Mouse (Mus musculus): ENCODE measurements around the gene St6galnac3. TPM values are rescaled to one million over a fixed set of nuclear protein-coding genes. Genes with fewer than 3 reads are reported as not detected.

Gene St6galnac3
- polyA plus RNA-seq, 1 experiment from 2014 or later, result 26.6 TPM

DNA sequence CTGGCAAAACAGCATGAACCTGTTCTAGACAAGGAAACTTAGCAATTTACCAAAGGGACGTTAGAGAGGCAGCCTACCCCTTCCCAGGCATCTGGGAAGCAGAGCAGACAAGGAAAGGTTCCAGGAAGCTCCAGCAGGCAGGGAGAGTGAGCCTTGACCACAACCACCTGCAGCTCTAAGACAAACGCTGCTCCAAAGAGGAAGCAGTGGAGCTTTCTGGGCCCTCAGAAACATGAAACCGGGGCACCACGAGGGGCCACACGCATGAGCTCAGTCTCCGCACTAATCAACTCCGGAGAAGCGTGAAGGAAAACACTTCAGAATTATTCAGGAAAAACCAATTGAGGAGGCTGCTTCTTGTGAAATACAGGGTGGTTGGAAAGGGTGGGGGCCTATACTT is 108.1 kb downstream of the St6galnac3 start:
- no peak overlapping the region for H3K9ac ChIP-seq (replicated peaks; ENCODE audit: low read length)

GRCm38 (mm10) chr3:153610239-153610638 is 114.7 kb downstream of the St6galnac3 start:
- no peak overlapping the region for H3K4me3 ChIP-seq (replicated peaks; ENCODE audit: low read depth, low read length)
- DNase-seq (peak; percentile 39), ATAC-seq (ENCODE audit: low FRiP score, low TSS enrichment) (no peak)
- peaks cover 16% of the 10 kb centered on the region; the same call in 1 of the 2 replicates for H3K4me1 ChIP-seq (ENCODE audit: control insufficient read depth, insufficient read depth, low read length)
- 81% methylated on average over 13 of the region's 13 CpGs for WGBS
- no peaks in the 10 kb centered on the region for H3K9me3 ChIP-seq (ENCODE audit: control insufficient read depth, low read length)
- no peaks in the 10 kb centered on the region for H3K27me3 ChIP-seq (ENCODE audit: control insufficient read depth, insufficient read depth, low read length)
- H3K9ac ChIP-seq (replicated peaks; ENCODE audit: low read length), result no peak overlapping the region
- H3K27ac ChIP-seq (replicated peaks; ENCODE audit: low read depth, low read length), result no peak overlapping the region
- no peaks in the 10 kb centered on the region for H3K36me3 ChIP-seq (ENCODE audit: control insufficient read depth, insufficient read depth, low read length)
- no peak overlapping the region for H3K4me2 ChIP-seq (ENCODE audit: low read length)

More for the DNA sequence above, 108.1 kb downstream of the St6galnac3 start:
- 0 out of 2 replicates have a peak, but pooled peaks cover 8% of the 10 kb centered on the region for H3K4me1 ChIP-seq (ENCODE audit: control insufficient read depth, insufficient read depth, low read length)
- no peaks in the 10 kb centered on the region for H3K9me3 ChIP-seq (ENCODE audit: control insufficient read depth, low read length)
- DNase-seq (no peak), ATAC-seq (ENCODE audit: low FRiP score, low TSS enrichment) (no peak)
- WGBS, result 38% methylated on average over 8 of the region's 8 CpGs
- H3K4me3 ChIP-seq (replicated peaks; ENCODE audit: low read depth, low read length), result no peak overlapping the region
- H3K4me2 ChIP-seq (ENCODE audit: low read length), result no peak overlapping the region
- no peak overlapping the region for H3K27ac ChIP-seq (replicated peaks; ENCODE audit: low read depth, low read length)
- no peaks in the 10 kb centered on the region for H3K27me3 ChIP-seq (ENCODE audit: control insufficient read depth, insufficient read depth, low read length)
- no peaks in the 10 kb centered on the region for H3K36me3 ChIP-seq (ENCODE audit: control insufficient read depth, insufficient read depth, low read length)

- no peak overlapping the region for H3K4me2 ChIP-seq (ENCODE audit: low read length)
- H3K9ac ChIP-seq (replicated peaks; ENCODE audit: low read length), result no peak overlapping the region
- peaks cover 20% of the 10 kb centered on the region; the same call in 1 of the 2 replicates for H3K4me1 ChIP-seq (ENCODE audit: control insufficient read depth, insufficient read depth, low read length)
- no peaks in the 10 kb centered on the region for H3K9me3 ChIP-seq (ENCODE audit: control insufficient read depth, low read length)
- H3K36me3 ChIP-seq (ENCODE audit: control insufficient read depth, insufficient read depth, low read length), result no peaks in the 10 kb centered on the region
- H3K27ac ChIP-seq (replicated peaks; ENCODE audit: low read depth, low read length), result 0 out of 2 replicates have a peak overlapping the region, but pooled peaks have one; percentile 58
- no peaks in the 10 kb centered on the region for H3K27me3 ChIP-seq (ENCODE audit: control insufficient read depth, insufficient read depth, low read length)
- ATAC-seq (ENCODE audit: low FRiP score, low TSS enrichment), result no peak
- DNase-seq, result no peak
- no peak overlapping the region for H3K4me3 ChIP-seq (replicated peaks; ENCODE audit: low read depth, low read length)
- 74% methylated on average over 3 of the region's 3 CpGs for WGBS
Measured at GRCm38 (mm10) chr3:153606331-153606730, 118.6 kb downstream of the St6galnac3 start.

- Histone ChIP-seq H3K4me3 (replicated peaks; ENCODE audit: low read depth, low read length) (no peak overlapping the region), H3K36me3 (ENCODE audit: control insufficient read depth, insufficient read depth, low read length) (no peaks in the 10 kb centered on the region), H3K9ac (replicated peaks; ENCODE audit: low read length) (no peak overlapping the region), H3K9me3 (ENCODE audit: control insufficient read depth, low read length) (no peaks in the 10 kb centered on the region), H3K27ac (replicated peaks; ENCODE audit: low read depth, low read length) (peak overlapping the region; percentile 58), H3K27me3 (ENCODE audit: control insufficient read depth, insufficient read depth, low read length) (no peaks in the 10 kb centered on the region), H3K4me2 (ENCODE audit: low read length) (peak overlapping the region; percentile 35), H3K4me1 (ENCODE audit: control insufficient read depth, insufficient read depth, low read length) (peaks cover 20% of the 10 kb centered on the region; the same call in 1 of the 2 replicates)
- 30% methylated on average over 11 of the region's 11 CpGs for WGBS
- DNase-seq (peak; percentile 58), ATAC-seq (ENCODE audit: low FRiP score, low TSS enrichment) (no peak)
Measured at GRCm38 (mm10) chr3:153605767-153606098, 119.2 kb downstream of the St6galnac3 start.

- H3K27ac ChIP-seq (replicated peaks; ENCODE audit: low read depth, low read length), result peak overlapping the region; percentile 58
- no peaks in the 10 kb centered on the region for H3K27me3 ChIP-seq (ENCODE audit: control insufficient read depth, insufficient read depth, low read length)
- H3K4me2 ChIP-seq (ENCODE audit: low read length), result peak overlapping the region; percentile 35
- DNase-seq (peak; percentile 63), ATAC-seq (ENCODE audit: low FRiP score, low TSS enrichment) (peak; percentile 34; the same call in 1 of the 2 replicates)
- no peaks in the 10 kb centered on the region for H3K36me3 ChIP-seq (ENCODE audit: control insufficient read depth, insufficient read depth, low read length)
- H3K4me1 ChIP-seq (ENCODE audit: control insufficient read depth, insufficient read depth, low read length), result peaks cover 16% of the 10 kb centered on the region; the same call in 1 of the 2 replicates
- 32% methylated on average over 19 of the region's 19 CpGs for WGBS
- H3K9me3 ChIP-seq (ENCODE audit: control insufficient read depth, low read length), result no peaks in the 10 kb centered on the region
- no peak overlapping the region for H3K4me3 ChIP-seq (replicated peaks; ENCODE audit: low read depth, low read length)
- no peak overlapping the region for H3K9ac ChIP-seq (replicated peaks; ENCODE audit: low read length)
Measured at GRCm38 (mm10) chr3:153605089-153605766, 119.7 kb downstream of the St6galnac3 start.

DNA sequence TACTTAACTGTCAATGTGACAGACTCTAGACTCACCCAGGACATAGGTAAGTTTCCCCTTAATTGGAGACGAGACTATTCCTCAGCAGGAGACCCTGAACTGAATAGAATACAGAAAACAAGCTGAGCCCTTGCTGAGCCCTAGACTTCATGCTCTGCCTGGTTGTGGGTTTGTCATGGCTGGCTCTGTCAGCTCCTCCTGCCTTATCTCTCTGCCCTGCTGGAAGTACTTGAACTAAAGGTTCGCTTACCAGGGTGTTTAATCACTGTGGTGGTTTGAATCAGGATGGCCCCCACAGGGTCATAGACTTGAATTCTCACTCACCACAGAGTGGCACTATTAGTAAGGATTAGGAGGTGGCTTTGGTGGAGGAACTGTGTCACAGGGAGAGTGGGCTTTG is 125.8 kb downstream of the St6galnac3 start:
- ATAC-seq (ENCODE audit: low FRiP score, low TSS enrichment) (no peak), DNase-seq (no peak)
- Histone ChIP-seq H3K4me3 (replicated peaks; ENCODE audit: low read depth, low read length) (no peak overlapping the region), H3K4me1 (ENCODE audit: control insufficient read depth, insufficient read depth, low read length) (peaks cover 2% of the 10 kb centered on the region; the same call in 1 of the 2 replicates), H3K9me3 (ENCODE audit: control insufficient read depth, low read length) (no peaks in the 10 kb centered on the region), H3K27ac (replicated peaks; ENCODE audit: low read depth, low read length) (no peak overlapping the region), H3K27me3 (ENCODE audit: control insufficient read depth, insufficient read depth, low read length) (no peaks in the 10 kb centered on the region), H3K36me3 (ENCODE audit: control insufficient read depth, insufficient read depth, low read length) (no peaks in the 10 kb centered on the region), H3K4me2 (ENCODE audit: low read length) (no peak overlapping the region), H3K9ac (replicated peaks; ENCODE audit: low read length) (no peak overlapping the region)
- 63% methylated on average over 2 of the region's 2 CpGs for WGBS

DNA sequence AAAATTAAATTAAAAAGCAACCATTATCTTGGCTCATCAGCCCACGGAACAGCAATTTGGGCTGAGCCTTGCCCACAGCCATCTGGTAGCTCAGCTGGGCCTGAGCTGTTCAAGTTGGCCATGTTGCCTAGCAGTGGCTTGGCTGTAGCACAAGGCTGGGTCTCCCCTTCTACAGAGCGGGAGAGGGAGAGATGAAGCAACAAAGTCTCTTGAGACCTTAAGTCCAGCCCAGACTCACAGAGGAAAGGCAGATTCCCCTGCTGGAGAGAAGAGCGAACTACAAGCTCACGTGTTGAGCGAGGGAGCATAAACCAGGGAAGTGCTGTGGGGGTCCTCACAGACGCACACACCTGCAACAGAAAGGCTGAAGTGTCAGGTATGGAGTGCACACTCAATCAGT is 126.3 kb downstream of the St6galnac3 start:
- Histone ChIP-seq H3K36me3 (ENCODE audit: control insufficient read depth, insufficient read depth, low read length) (no peaks in the 10 kb centered on the region), H3K27ac (replicated peaks; ENCODE audit: low read depth, low read length) (no peak overlapping the region), H3K9ac (replicated peaks; ENCODE audit: low read length) (no peak overlapping the region), H3K4me3 (replicated peaks; ENCODE audit: low read depth, low read length) (no peak overlapping the region), H3K4me1 (ENCODE audit: control insufficient read depth, insufficient read depth, low read length) (peaks cover 8% of the 10 kb centered on the region; the same call in 1 of the 2 replicates), H3K27me3 (ENCODE audit: control insufficient read depth, insufficient read depth, low read length) (no peaks in the 10 kb centered on the region), H3K4me2 (ENCODE audit: low read length) (no peak overlapping the region), H3K9me3 (ENCODE audit: control insufficient read depth, low read length) (no peaks in the 10 kb centered on the region)
- WGBS, result 90% methylated on average over 6 of the region's 6 CpGs
- ATAC-seq (ENCODE audit: low FRiP score, low TSS enrichment) (no peak), DNase-seq (no peak)

GRCm38 (mm10) chr3:153594531-153594930 is 130.4 kb downstream of the St6galnac3 start:
- 62% methylated on average over 9 of the region's 9 CpGs for WGBS
- ATAC-seq (ENCODE audit: low FRiP score, low TSS enrichment) (no peak), DNase-seq (peak; percentile 39)
- no peak overlapping the region for H3K4me3 ChIP-seq (replicated peaks; ENCODE audit: low read depth, low read length)
- H3K9ac ChIP-seq (replicated peaks; ENCODE audit: low read length), result no peak overlapping the region
- no peak overlapping the region for H3K4me2 ChIP-seq (ENCODE audit: low read length)
- H3K9me3 ChIP-seq (ENCODE audit: control insufficient read depth, low read length), result no peaks in the 10 kb centered on the region
- H3K36me3 ChIP-seq (ENCODE audit: control insufficient read depth, insufficient read depth, low read length), result no peaks in the 10 kb centered on the region
- H3K27me3 ChIP-seq (ENCODE audit: control insufficient read depth, insufficient read depth, low read length), result no peaks in the 10 kb centered on the region
- H3K27ac ChIP-seq (replicated peaks; ENCODE audit: low read depth, low read length), result no peak overlapping the region
- peaks cover 15% of the 10 kb centered on the region; the same call in 1 of the 2 replicates for H3K4me1 ChIP-seq (ENCODE audit: control insufficient read depth, insufficient read depth, low read length)

DNA sequence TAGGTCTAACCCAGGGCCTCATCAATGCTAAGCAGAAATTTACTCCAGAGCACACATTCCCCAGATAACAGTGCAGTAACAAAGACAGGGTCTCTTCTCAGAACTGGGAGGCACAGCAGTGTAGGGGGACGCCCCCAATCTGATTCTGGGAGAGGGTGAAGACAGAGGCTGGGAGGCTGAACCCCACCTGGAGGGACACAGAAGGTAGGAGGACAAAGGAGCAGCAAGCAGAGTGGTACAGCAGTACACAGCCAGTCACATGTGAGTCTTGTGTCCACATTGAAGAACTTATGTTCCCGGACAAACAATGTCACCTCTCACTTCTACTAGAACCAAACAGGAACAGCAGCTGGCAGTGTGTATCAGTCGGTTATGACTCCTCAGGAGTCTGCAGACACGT is 131.0 kb downstream of the St6galnac3 start:
- no peaks in the 10 kb centered on the region for H3K27me3 ChIP-seq (ENCODE audit: control insufficient read depth, insufficient read depth, low read length)
- H3K9me3 ChIP-seq (ENCODE audit: control insufficient read depth, low read length), result no peaks in the 10 kb centered on the region
- no peak for DNase-seq
- no peaks in the 10 kb centered on the region for H3K36me3 ChIP-seq (ENCODE audit: control insufficient read depth, insufficient read depth, low read length)
- no peak overlapping the region for H3K27ac ChIP-seq (replicated peaks; ENCODE audit: low read depth, low read length)
- peaks cover 15% of the 10 kb centered on the region; the same call in 1 of the 2 replicates for H3K4me1 ChIP-seq (ENCODE audit: control insufficient read depth, insufficient read depth, low read length)
- H3K4me3 ChIP-seq (replicated peaks; ENCODE audit: low read depth, low read length), result no peak overlapping the region
- WGBS, result 71% methylated on average over 4 of the region's 4 CpGs
- no peak overlapping the region for H3K9ac ChIP-seq (replicated peaks; ENCODE audit: low read length)
- no peak for ATAC-seq (ENCODE audit: low FRiP score, low TSS enrichment)
- no peak overlapping the region for H3K4me2 ChIP-seq (ENCODE audit: low read length)

Measured in midbrain, embryonic 14.5 days (tissue).